Mouse (Mus musculus): ENCODE measurements around the gene Lcp1. TPM values are rescaled to one million over a fixed set of nuclear protein-coding genes. Genes with fewer than 3 reads are reported as not detected.

Gene Lcp1
- polyA plus RNA-seq, 1 experiment = 0.01 TPM

- H3K79me2 ChIP-seq (ENCODE audit: control insufficient read depth, insufficient read depth) = no peaks in the 10 kb centered on the region
- TF ChIP-seq CEBPB (IDR thresholded peaks at IDR 0.05; ENCODE audit: low read depth) (no peak), MAX (IDR thresholded peaks at IDR 0.05) (no peak), FOSL1 (IDR thresholded peaks at IDR 0.05; ENCODE audit: insufficient read depth, low read length, poor library complexity, severe bottlenecking) (no peak), CTCF (IDR thresholded peaks at IDR 0.05; ENCODE audit: control insufficient read depth, insufficient read depth, insufficient read length) (no peak), MYOG (IDR thresholded peaks at IDR 0.05; ENCODE audit: control insufficient read depth, extremely low read depth, insufficient read length) (no peak), MYOD1 (IDR thresholded peaks at IDR 0.05; ENCODE audit: control insufficient read depth, insufficient read length, low read depth) (no peak), USF1 (IDR thresholded peaks at IDR 0.05; ENCODE audit: low read depth) (no peak)
- no peaks in the 10 kb centered on the region for H3K36me3 ChIP-seq (ENCODE audit: control insufficient read depth, insufficient read depth)
- H3ac ChIP-seq (ENCODE audit: control insufficient read depth, insufficient read length, low read depth) = no peak overlapping the region
- no peaks in the 10 kb centered on the region for H3K79me3 ChIP-seq (ENCODE audit: low read depth)
- H3K4me3 ChIP-seq (ENCODE audit: insufficient read depth, poor library complexity, severe bottlenecking) = no peak overlapping the region
- H3K27me3 ChIP-seq (ENCODE audit: control insufficient read depth, insufficient read depth, insufficient read length) = peaks cover 12% of the 10 kb centered on the region
These were observed 43.4 kb downstream of the Lcp1 start for GRCm38 (mm10) chr14:75174296-75174695.

GRCm38 (mm10) chr14:75174731-75175555 lies 44.0 kb downstream of the Lcp1 start:
- Histone ChIP-seq H3K4me3 (ENCODE audit: insufficient read depth, poor library complexity, severe bottlenecking) (no peak overlapping the region), H3ac (ENCODE audit: control insufficient read depth, insufficient read length, low read depth) (no peak overlapping the region), H3K27me3 (ENCODE audit: control insufficient read depth, insufficient read depth, insufficient read length) (peaks cover 8% of the 10 kb centered on the region), H3K36me3 (ENCODE audit: control insufficient read depth, insufficient read depth) (no peaks in the 10 kb centered on the region), H3K79me2 (ENCODE audit: control insufficient read depth, insufficient read depth) (no peaks in the 10 kb centered on the region), H3K79me3 (ENCODE audit: low read depth) (no peaks in the 10 kb centered on the region)
- TF ChIP-seq CTCF (IDR thresholded peaks at IDR 0.05; ENCODE audit: control insufficient read depth, insufficient read depth, insufficient read length) (no peak), MYOG (IDR thresholded peaks at IDR 0.05; ENCODE audit: control insufficient read depth, extremely low read depth, insufficient read length) (no peak), USF1 (IDR thresholded peaks at IDR 0.05; ENCODE audit: low read depth) (no peak), FOSL1 (IDR thresholded peaks at IDR 0.05; ENCODE audit: insufficient read depth, low read length, poor library complexity, severe bottlenecking) (no peak), CEBPB (IDR thresholded peaks at IDR 0.05; ENCODE audit: low read depth) (no peak), MYOD1 (IDR thresholded peaks at IDR 0.05; ENCODE audit: control insufficient read depth, insufficient read length, low read depth) (no peak), MAX (IDR thresholded peaks at IDR 0.05) (no peak)

GRCm38 (mm10) chr14:75175781-75176180 lies 44.9 kb downstream of the Lcp1 start:
- no peak overlapping the region for H3K4me3 ChIP-seq (ENCODE audit: insufficient read depth, poor library complexity, severe bottlenecking)
- no peaks in the 10 kb centered on the region for H3K36me3 ChIP-seq (ENCODE audit: control insufficient read depth, insufficient read depth)
- no peaks in the 10 kb centered on the region for H3K79me3 ChIP-seq (ENCODE audit: low read depth)
- H3K79me2 ChIP-seq (ENCODE audit: control insufficient read depth, insufficient read depth) = no peaks in the 10 kb centered on the region
- H3K27me3 ChIP-seq (ENCODE audit: control insufficient read depth, insufficient read depth, insufficient read length) = peaks cover 4% of the 10 kb centered on the region
- TF ChIP-seq USF1 (IDR thresholded peaks at IDR 0.05; ENCODE audit: low read depth) (no peak), CEBPB (IDR thresholded peaks at IDR 0.05; ENCODE audit: low read depth) (no peak), MAX (IDR thresholded peaks at IDR 0.05) (no peak), FOSL1 (IDR thresholded peaks at IDR 0.05; ENCODE audit: insufficient read depth, low read length, poor library complexity, severe bottlenecking) (no peak), CTCF (IDR thresholded peaks at IDR 0.05; ENCODE audit: control insufficient read depth, insufficient read depth, insufficient read length) (no peak), MYOD1 (IDR thresholded peaks at IDR 0.05; ENCODE audit: control insufficient read depth, insufficient read length, low read depth) (no peak), MYOG (IDR thresholded peaks at IDR 0.05; ENCODE audit: control insufficient read depth, extremely low read depth, insufficient read length) (no peak)
- no peak overlapping the region for H3ac ChIP-seq (ENCODE audit: control insufficient read depth, insufficient read length, low read depth)

GRCm38 (mm10) chr14:75176425-75177045 lies 45.6 kb downstream of the Lcp1 start:
- peaks cover 4% of the 10 kb centered on the region for H3K27me3 ChIP-seq (ENCODE audit: control insufficient read depth, insufficient read depth, insufficient read length)
- TF ChIP-seq CTCF (IDR thresholded peaks at IDR 0.05; ENCODE audit: control insufficient read depth, insufficient read depth, insufficient read length) = no peak
- TF ChIP-seq MAX (IDR thresholded peaks at IDR 0.05) = no peak
- no peak for TF ChIP-seq FOSL1 (IDR thresholded peaks at IDR 0.05; ENCODE audit: insufficient read depth, low read length, poor library complexity, severe bottlenecking)
- TF ChIP-seq CEBPB (IDR thresholded peaks at IDR 0.05; ENCODE audit: low read depth) = no peak
- no peak for TF ChIP-seq MYOG (IDR thresholded peaks at IDR 0.05; ENCODE audit: control insufficient read depth, extremely low read depth, insufficient read length)
- TF ChIP-seq MYOD1 (IDR thresholded peaks at IDR 0.05; ENCODE audit: control insufficient read depth, insufficient read length, low read depth) = no peak
- TF ChIP-seq USF1 (IDR thresholded peaks at IDR 0.05; ENCODE audit: low read depth) = no peak
- no peak overlapping the region for H3ac ChIP-seq (ENCODE audit: control insufficient read depth, insufficient read length, low read depth)
- H3K4me3 ChIP-seq (ENCODE audit: insufficient read depth, poor library complexity, severe bottlenecking) = no peak overlapping the region
- H3K79me3 ChIP-seq (ENCODE audit: low read depth) = no peaks in the 10 kb centered on the region
- H3K36me3 ChIP-seq (ENCODE audit: control insufficient read depth, insufficient read depth) = no peaks in the 10 kb centered on the region
- H3K79me2 ChIP-seq (ENCODE audit: control insufficient read depth, insufficient read depth) = no peaks in the 10 kb centered on the region

- Histone ChIP-seq H3K36me3 (ENCODE audit: control insufficient read depth, insufficient read depth) (no peaks in the 10 kb centered on the region), H3K79me2 (ENCODE audit: control insufficient read depth, insufficient read depth) (no peaks in the 10 kb centered on the region), H3K27me3 (ENCODE audit: control insufficient read depth, insufficient read depth, insufficient read length) (peaks cover 4% of the 10 kb centered on the region), H3K79me3 (ENCODE audit: low read depth) (no peaks in the 10 kb centered on the region), H3ac (ENCODE audit: control insufficient read depth, insufficient read length, low read depth) (no peak overlapping the region), H3K4me3 (ENCODE audit: insufficient read depth, poor library complexity, severe bottlenecking) (no peak overlapping the region)
- TF ChIP-seq MYOG (IDR thresholded peaks at IDR 0.05; ENCODE audit: control insufficient read depth, extremely low read depth, insufficient read length) (no peak), CTCF (IDR thresholded peaks at IDR 0.05; ENCODE audit: control insufficient read depth, insufficient read depth, insufficient read length) (no peak)
These were observed 46.5 kb downstream of the Lcp1 start for GRCm38 (mm10) chr14:75177400-75177799.

All from C2C12 (cell line).